Mouse (Mus musculus) gastrocnemius, postnatal 14 days (tissue): ENCODE measurements at regions not wholly inside any gene's neighbourhood (a gene's known extent, or its start where the extent isn't known, plus 50 kb on each side); places are given as distances from the start of the nearest gene placed in this dataset.

ENCODE experiments used
- DNase-seq: peaks from one replicate; pipeline ENCODE4 v3.0.0; 2021; ENCODE audit warnings: mixed read lengths
- intact Hi-C: fragments of 180-260 bp; cut with DNase I; formaldehyde crosslinking; loops from one replicate; pipeline ENCODE4 v1.15.1; 2025; ENCODE audit warnings: low total_unique reads

DNA sequence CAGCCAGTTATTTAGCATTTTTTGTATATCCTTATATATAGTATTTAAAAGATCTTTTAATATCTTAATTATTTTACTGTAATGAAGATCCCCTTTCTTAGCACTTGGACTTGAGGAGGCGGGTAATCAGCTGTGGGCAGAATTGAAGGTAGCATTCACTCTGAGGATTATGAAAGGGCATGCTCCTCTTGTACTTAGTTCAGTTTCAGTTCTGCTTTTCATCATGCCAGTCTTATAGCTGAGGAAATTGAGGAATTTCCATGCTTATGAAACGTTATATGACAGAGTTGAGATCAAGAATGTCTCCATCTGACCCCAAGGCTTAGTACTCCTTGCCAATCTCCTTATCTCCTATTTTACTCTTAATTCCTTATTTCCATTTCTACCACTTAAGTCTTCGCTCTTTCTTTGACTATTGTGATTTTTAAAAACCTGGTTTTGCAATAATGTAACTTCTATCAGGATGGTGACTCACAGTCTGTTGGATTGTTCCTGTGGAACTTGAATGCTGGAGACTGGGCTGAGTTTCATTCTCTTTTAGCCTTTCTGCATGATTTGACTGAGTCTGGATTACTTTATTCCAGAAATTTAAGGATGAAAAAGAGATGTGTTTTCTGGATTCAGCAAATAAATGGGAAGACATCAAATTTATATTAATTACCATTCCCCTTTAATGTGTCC is 133.6 kb downstream of the Papss1 start:
- intact Hi-C loops: no loop called here
- no peak for DNase-seq

DNA sequence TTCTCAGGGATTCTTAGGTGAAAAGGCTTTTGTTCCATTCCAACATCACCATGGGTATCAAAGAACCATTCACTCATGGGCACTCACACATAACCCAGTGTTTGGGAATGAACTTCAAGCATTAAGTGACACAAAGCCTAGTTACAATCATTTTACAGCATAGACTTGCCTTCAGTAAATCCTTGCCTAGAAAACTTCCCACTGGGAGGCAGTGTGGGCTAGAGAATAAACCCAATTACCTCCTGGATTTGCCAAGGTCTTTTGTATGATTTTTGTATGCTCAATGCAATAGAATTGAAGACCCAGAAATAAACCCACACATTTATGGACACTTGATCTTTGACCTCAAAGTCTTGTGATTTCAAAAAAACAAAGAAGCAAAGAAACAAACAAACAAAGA is 138.6 kb downstream of the Papss1 start:
- no peak for DNase-seq
- intact Hi-C loops: no loop called here

DNA sequence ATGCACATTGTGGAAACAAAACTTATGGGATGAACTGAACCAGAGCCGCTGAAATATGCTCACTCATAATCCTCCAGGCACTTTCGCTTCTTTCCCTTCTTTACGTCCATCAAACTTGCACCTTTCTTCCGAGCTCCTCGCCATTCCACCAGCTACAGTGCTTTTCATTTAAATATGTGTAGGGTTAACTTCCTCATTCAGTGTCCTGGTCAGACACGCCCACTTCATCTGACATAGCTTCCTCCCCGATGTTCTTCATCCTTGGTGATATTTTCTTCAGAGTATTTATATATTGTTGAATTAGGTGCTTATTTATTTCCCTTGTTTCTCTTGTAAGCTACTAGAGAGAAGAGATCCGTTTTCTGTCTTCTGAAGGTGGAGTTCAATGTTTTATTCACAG is 149.0 kb downstream of the Papss1 start:
- DNase-seq: no peak
- intact Hi-C loops: no loop called here

DNA sequence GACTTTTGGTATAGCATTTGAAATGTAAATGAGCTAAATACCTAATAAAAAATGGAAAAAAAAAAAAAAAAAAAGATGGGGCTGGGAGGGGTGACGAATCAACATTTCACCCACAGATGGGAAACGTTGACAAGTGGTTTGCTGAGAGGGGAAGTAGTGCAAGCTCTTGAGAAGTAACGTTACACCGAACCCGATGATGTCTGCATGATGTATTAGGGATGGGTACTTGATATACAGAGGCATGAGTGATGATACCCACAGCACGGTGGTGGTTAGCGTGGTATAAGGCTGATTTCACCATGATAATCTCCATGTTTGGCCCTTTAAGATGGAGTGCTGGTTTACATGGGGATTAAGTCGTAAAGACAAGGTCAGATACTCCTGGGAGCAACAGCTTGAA is 154.2 kb downstream of the Papss1 start:
- intact Hi-C loops: no loop called here
- DNase-seq: no peak

DNA sequence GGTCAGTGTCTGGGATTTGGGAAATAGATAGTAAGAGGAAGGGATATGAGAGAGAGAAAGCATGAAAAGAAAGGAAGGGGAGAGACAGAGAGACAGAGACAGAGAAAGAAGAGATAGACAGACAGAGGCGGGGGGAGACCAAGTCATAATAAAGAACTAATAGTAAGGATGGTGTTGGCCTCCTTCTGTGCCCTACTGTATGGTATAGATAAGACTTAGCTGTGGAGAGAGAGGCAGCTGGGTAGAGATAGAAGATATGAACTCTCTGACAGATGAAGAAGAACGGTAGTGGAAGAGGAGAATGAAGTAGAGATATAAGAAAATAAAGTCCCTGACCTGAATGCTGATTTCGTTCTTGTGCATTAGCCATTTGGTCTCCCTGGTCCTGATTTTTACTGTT is 164.1 kb downstream of the Papss1 start:
- intact Hi-C loops: no loop called here
- no peak for DNase-seq

DNA sequence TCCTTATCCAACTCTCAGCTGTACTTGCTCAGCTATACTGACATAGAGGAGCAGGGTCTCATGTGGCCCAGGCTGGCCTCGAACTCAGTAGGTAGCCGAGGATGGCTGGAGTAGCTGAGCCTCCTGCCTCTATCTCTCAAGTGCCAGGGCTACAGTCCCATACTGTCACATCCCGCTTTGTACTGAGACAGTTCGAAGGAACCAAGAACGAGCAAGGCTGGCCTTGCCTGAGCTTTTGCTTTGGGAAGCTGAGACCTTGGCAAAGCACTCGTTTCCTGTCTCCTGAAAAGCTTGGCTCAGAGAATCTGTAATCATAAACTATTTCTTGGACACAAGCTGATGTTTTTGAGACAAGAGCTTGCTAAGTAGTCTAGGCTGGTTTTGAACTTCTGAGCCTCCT is 169.7 kb downstream of the Papss1 start:
- intact Hi-C loops: no loop called here
- no peak for DNase-seq

DNA sequence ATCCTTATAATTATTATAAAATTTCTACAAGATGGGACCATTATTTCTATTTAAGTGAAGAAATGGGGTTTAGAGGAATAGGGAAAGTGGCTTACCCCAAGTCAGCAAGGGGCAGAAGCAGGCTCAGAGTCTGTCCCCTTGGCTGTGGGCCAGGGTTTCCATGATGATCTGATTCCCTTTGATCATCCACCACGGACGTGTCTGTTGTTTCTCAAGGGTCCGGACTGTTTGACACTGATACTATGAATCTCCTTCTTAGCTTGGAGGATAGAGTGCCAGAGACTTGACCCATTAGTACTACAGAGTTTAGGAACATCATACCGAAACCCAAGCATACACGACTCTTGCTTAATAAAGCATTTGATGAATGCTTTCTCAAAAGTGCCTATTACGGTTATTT is 172.9 kb downstream of the Papss1 start:
- intact Hi-C loops: no loop called here
- peak; percentile 8 for DNase-seq

DNA sequence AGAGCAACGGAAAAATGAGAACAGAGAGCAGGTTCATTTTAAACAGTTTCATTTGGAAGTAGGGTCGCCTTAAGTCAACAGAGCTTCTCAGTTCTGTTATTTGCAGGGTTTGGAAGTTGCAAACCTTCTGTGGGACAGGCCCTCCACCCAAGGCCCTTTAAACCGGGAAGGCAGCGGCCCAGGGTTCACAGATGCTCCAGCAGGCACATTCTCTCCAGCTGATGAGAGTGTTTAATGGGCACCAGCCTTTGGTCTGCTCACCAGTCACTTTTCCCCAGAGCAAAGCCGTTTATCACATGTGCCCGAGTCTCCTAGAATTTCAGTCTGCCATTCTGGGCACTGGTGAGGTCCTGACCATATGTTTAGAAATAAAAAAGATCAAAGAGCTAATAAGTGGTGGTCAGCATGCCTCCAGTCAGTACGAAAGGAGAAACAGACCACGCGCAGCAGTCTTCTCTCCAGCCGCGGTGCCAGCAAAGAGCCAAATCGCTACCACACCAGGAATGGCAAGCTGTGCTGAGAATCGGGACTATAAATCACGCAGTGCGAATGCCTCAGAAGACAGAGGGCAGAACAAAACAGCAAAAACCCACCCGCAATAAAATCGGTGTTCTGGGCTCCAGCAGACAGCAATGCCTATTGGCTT is 173.5 kb downstream of the Papss1 start:
- intact Hi-C loops: no loop called here

DNA sequence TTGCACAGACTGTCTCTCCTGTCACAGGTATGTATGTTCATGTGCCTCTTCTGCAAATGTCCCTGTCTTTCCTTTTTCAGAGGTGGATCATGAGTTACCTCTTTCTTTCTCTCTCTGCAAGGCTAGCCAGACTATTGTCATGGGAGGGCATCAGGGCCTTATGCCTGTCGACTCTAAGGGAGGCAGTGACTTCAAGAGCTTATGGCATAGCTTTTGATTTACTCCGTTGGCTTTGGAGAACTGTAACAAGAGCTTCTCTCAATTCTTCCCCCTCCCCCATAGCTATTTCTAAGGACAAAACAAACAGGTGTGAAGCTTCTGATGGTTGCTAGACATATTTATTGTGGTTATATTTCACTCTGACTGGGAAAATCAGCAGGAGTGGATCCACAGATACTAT is 191.0 kb downstream of the Papss1 start:
- intact Hi-C loops: no loop called here

More for the DNA sequence above, 173.5 kb downstream of the Papss1 start:
- no peak for DNase-seq

DNA sequence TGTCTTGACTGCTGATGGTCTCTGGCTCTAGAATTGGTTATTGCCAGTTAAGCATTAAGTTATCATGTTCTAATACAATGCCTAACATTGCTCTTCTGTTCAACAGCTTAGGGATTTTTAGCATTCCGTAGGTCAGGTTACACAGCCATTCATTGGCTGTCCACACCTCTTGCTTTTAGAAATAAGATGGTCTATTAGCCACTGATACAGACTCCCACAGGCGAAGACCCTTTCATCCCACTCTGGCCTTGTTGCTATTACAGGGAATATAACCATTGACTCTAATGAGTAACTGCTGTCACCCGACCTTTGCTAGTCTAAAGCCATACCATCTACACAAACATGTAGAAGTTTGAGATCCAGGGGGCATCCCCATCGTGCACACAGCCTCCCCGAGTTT is 191.6 kb downstream of the Papss1 start:
- no peak for DNase-seq
- intact Hi-C loops: no loop called here

More for the DNA sequence above, 191.0 kb downstream of the Papss1 start:
- DNase-seq: no peak

DNA sequence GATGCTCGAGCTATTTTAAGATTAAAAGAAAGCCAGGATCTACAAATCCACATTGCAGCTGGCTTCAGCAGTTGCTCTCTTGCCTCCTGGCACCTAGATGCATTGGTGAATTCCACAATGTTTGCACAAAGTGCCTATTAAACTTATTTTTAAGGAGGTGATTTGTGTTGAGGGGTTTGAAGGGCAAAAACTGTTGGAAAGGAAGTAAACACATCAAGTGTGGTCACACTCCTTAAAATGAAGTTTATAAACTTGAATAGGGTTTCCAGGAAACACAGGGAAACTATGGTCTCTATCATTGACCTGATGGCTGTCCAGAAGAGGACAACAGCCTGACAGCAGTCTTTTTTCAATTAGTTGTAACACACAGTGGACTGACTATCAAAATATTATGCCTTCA is 205.4 kb downstream of the Papss1 start:
- intact Hi-C loops: no loop called here
- DNase-seq: no peak

DNA sequence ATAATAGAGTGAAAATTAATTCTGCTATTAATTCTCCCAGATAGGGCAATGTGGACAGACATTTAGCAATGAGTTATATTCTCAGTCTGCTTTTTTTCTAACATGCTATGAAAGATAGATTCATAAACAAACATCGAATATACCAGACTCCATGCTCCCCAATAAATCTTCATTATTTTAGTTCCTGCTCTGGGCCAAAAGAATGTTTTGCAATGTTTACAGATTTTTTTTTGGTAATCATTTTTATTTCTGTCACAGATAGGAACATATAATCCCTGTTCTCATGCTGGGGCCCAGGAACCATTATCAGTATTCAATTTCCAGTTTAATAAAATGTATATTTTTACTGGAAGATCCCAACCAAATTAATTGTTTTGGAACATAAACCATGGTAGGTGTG is 205.9 kb downstream of the Papss1 start:
- no peak for DNase-seq
- intact Hi-C loops: no loop called here

DNA sequence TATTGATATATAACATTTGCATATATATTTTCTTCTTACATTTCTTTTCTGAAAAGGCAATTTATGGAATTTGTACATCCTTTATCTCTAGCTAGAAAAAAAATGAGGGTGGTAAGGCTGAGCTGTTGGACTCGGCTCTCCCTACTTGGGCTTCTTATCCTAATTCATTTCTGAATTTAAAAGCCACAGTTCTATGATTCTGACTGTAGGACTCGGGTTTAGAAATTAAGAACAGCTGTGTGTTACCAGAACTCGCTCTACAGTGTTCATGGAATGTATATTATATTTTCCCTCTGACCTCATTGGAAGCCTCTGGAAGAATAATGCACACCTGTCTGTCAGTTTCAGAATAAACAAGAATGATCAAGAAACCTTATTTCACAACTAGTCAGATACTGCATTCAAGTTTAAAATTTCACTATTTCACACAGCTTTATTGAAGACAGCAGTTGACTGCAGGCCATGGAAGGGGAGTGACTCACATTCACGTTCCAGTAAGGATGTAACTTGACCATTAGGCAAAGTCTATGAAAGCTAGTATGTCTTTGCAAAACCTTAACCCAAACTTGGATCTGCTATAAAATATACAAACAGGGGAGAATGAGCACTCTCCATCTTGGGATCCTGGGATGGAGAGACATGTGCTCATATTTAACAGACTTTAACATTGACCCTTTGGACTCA is 207.4 kb downstream of the Papss1 start:
- intact Hi-C loops: no loop called here
- DNase-seq: no peak

DNA sequence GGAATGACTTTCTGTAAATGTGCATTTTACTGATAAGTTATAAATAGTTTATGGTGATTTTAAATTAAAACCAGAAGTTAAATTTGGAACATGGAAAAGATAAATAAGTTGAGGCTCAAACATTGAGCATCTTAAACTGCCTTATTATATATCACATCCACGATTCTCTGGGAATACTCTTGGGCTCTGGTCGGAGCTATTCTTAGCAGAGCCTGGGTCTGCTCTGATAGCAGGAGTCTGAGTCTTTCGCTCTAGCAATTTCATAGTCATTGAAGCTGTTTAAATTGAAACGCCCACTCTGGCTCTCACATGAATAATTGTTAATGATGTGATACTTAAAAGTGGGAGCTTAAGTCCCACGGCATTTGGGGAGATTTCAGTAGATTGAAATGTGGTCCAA is 208.0 kb downstream of the Papss1 start:
- no peak for DNase-seq
- intact Hi-C loops: no loop called here

DNA sequence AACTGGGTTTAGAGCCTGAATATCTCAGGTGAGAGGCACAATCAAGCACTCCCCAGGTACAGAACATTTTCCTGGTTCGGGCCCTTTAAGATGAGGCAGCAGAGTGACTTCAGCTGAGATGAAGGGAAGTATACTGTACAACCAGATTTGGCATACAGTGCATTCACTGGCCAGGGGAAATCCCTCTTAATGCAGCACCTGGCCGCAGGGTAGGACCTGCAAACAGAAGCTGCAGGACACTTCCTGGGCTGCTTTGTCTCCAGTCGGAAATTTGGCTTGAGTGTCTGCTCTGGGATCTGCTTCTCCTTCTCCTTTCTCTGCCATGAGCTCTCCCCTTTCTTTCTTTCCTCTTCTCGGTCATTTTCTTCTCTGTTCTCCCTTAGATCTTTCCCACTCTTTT is 210.9 kb downstream of the Papss1 start:
- intact Hi-C loops: no loop called here
- no peak for DNase-seq

DNA sequence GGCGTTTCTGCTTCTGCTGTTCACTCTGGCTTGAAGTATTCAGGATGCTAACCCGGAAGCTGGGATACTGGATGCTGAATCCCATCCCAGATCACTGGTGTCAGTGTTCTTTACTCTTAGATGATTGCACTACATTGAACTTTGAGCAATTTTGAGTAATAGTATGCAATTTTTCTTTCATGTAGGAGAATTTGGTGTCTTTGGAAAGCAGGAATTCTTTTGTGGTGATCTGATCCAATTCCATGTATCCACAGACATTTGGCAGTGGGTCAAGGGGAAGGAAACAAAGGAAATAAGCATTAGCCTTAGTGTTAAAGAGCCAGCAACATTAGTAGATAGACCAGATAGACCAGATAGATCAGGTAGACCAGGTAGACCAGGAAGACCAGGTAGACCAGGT is 212.1 kb downstream of the Papss1 start:
- intact Hi-C loops: no loop called here
- DNase-seq: no peak

DNA sequence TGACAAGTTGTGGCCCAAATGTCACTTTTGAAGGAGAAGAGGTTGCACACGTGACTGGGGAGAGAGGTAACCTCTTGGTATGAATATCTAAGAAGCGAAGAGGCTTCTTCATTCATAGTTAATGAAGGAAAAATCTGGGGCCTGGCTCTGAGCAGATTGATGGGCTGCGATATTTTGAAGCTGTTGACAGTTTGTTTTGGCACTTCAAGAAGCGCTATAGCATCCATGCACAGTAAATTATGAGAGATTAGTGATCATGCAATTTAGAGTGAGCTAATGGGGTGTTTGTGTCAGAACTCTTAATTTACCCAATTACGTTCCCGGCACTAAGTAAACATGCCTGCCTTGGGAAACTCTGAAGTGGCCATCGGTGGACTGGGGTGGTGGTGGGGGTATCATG is 215.2 kb downstream of the Papss1 start:
- no peak for DNase-seq
- intact Hi-C loops: no loop called here

DNA sequence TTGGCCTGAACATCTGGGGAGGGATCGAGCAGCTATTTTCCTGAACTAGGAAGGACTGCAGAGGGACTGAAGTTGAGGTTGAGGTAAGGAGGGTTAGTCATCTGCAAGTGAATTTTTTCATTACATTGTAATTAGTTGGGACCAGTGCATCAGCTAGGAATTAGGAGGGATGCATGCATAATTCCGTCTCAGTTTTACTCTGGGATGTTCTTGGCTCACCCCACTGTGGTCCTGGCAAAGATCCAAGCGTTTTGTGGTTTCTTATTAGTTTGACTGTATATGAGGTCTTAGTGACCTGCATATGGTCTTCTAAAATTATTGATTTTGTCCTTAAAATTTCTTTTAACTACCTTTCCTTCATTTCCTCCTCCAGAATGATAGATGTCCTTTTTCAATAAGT is 221.0 kb downstream of the Papss1 start:
- DNase-seq: no peak
- intact Hi-C loops: no loop called here

DNA sequence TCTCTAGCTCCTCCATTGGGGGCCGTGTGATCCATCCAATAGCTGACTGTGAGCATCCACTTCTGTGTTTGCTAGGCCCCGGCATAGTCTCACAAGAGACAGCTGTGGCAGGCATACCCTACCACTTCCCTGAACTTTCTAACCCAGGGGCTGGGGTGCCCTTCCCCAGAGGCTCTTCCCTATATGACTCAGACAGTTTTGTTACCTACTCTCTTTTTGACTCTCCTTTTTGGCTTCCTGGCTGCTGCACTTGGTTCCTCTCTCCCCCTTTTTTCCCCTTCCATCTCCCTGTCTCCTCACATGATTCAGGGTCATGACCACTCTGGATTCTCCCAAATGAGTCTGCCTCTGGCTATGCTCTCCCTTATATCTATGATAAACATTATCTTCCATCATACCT is 223.8 kb downstream of the Papss1 start:
- intact Hi-C loops: no loop called here
- DNase-seq: no peak

DNA sequence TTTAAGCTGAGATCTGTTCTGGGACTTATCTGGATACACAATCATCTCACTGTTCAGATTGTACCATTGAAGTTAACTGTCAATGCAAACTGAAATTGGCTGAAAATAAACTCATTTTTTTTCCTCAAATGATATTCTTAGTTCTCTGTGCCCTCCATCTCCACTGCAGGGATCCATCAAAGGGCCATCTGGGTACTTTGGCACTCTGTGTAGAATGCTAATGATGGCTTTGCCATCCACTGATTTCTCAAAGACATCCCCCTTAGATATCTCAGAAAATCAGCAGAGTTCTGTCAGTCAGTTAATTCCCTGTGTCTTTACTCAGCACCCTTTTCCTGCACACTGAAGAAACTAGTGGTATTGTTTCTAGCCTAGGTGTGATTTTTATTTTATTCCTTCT is 224.6 kb downstream of the Papss1 start:
- DNase-seq: no peak
- intact Hi-C loops: no loop called here

DNA sequence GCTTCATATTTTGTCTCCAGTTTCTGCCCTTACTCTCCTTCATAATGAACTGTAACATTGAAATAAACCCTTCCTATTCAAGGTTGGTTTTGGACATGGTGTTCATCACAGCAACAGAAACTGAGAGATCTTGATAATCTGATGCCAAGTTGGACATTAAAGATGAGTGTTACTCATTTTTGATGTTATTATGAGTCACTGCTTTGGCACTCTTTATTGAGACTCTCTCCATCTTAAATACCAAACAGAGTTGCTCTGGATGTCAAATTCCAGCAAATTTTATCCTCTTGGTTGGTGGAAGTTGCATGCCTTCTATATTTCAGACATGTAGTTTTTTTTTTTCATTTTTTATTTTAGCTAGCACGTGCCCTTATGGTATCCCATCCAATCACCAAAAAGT is 229.5 kb downstream of the Papss1 start:
- intact Hi-C loops: no loop called here
- no peak for DNase-seq
